Mouse (Mus musculus): ENCODE data around the gene Wnt5a. TPM values are rescaled to one million over a fixed set of nuclear protein-coding genes. Genes with fewer than 3 reads are reported as not detected.

Gene Wnt5a
- polyA plus RNA-seq, 1 experiment from 2014 or later = 38.8 TPM

- no peak for DNase-seq (ENCODE audit: low spot score)
- WGBS = 89% methylated on average over 4 of the region's 4 CpGs
- Histone ChIP-seq H3K27ac (no peak overlapping the region), H3K27me3 (ENCODE audit: insufficient read depth, poor library complexity, severe bottlenecking) (no peaks in the 10 kb centered on the region), H3K9me3 (no peaks in the 10 kb centered on the region), H3K4me3 (no peak overlapping the region), H3K36me3 (no peaks in the 10 kb centered on the region), H3K4me1 (replicated peaks) (no peaks in the 10 kb centered on the region)
Observed at GRCm38 (mm10) chr14:28535814-28536213, 31.3 kb downstream of the Wnt5a start.

GRCm38 (mm10) chr14:28539577-28539976 is 35.0 kb downstream of the Wnt5a start:
- DNase-seq (ENCODE audit: low spot score) = no peak
- 91% methylated on average over 6 of the region's 6 CpGs for WGBS
- Histone ChIP-seq H3K9me3 (no peaks in the 10 kb centered on the region), H3K27ac (no peak overlapping the region), H3K36me3 (no peaks in the 10 kb centered on the region), H3K4me1 (replicated peaks) (peaks cover 6% of the 10 kb centered on the region), H3K4me3 (no peak overlapping the region), H3K27me3 (ENCODE audit: insufficient read depth, poor library complexity, severe bottlenecking) (no peaks in the 10 kb centered on the region)

GRCm38 (mm10) chr14:28542117-28542741 is 37.7 kb downstream of the Wnt5a start:
- H3K4me3 ChIP-seq = no peak overlapping the region
- peaks cover 6% of the 10 kb centered on the region for H3K4me1 ChIP-seq (replicated peaks)
- H3K27ac ChIP-seq = no peak overlapping the region
- no peaks in the 10 kb centered on the region for H3K9me3 ChIP-seq
- WGBS = 36% methylated on average over 4 of the region's 4 CpGs
- no peaks in the 10 kb centered on the region for H3K36me3 ChIP-seq
- H3K27me3 ChIP-seq (ENCODE audit: insufficient read depth, poor library complexity, severe bottlenecking) = no peaks in the 10 kb centered on the region
- DNase-seq (ENCODE audit: low spot score) = no peak

GRCm38 (mm10) chr14:28561861-28562260 is 57.3 kb downstream of the Wnt5a start:
- no peak overlapping the region for H3K27ac ChIP-seq
- no peaks in the 10 kb centered on the region for H3K36me3 ChIP-seq
- no peak overlapping the region for H3K4me3 ChIP-seq
- 74% methylated on average over 6 of the region's 6 CpGs for WGBS
- no peaks in the 10 kb centered on the region for H3K4me1 ChIP-seq (replicated peaks)
- H3K9me3 ChIP-seq = no peaks in the 10 kb centered on the region
- no peaks in the 10 kb centered on the region for H3K27me3 ChIP-seq (ENCODE audit: insufficient read depth, poor library complexity, severe bottlenecking)
- no peak for DNase-seq (ENCODE audit: low spot score)
